Comparison of ENCODE assay signal across 12 mouse cellular contexts in the genomic region with DNA sequence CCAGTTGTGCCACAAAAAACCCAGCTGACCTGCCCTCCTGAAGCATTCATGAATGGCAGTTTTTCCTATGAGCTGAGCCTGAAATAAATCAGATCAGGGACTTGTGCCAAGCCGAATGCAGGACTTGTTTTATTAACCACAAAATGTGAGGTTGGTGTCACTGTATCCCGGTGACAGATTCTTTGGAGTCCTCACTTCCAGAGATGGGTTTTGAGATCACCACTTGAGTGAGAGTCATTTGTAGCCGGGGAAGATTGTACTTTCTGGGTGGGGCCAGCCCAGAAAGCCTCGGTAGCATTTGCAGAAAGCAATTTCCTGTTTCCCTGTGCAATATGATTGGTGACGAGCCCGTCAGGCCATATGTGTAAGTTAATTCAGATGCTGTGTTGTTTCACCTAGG. TPM values are rescaled to one million over a fixed set of nuclear protein-coding genes. Genes with fewer than 3 reads are reported as not detected.
DNase-seq lines count a peak whose midpoint lies in the region; ATAC-seq and TF ChIP-seq lines count a peak whose summit lies in the region.
"Had no signal": no experiment of that assay in that cellular context is flagged by ENCODE, and none has a peak within 500 bp of the region (broad histone marks: within the 10 kb centered on the region; RNA-seq: fewer than 3 reads in every experiment).

No protein-coding gene starts in this region.

- 80% methylated on average over 6 of the region's 6 CpGs for WGBS in midbrain, embryonic 11.5 days
- WGBS in midbrain, embryonic 10.5 days: 87% methylated on average over 6 of the region's 6 CpGs
- WGBS in hindbrain, postnatal 0 days: 35% methylated on average over 6 of the region's 6 CpGs
- 31% methylated on average over 6 of the region's 6 CpGs for WGBS in neural tube, embryonic 15.5 days
- 51% methylated on average over 6 of the region's 6 CpGs for WGBS in lung, postnatal 0 days

- H3K4me3 ChIP-seq in midbrain, embryonic 11.5 days (ENCODE audit: low read depth, low read length): no peak overlapping the region
- H3K4me3 ChIP-seq in midbrain, embryonic 10.5 days: no peak overlapping the region
- peak overlapping the region; percentile 90 for H3K4me3 ChIP-seq in hindbrain, postnatal 0 days (ENCODE audit: low read length)
- H3K4me3 ChIP-seq in neural tube, embryonic 15.5 days (replicated peaks): peak overlapping the region; percentile 80
- H3K4me3 ChIP-seq in lung, postnatal 0 days (ENCODE audit: low read depth, low read length): no peak overlapping the region

- peaks cover 5% of the 10 kb centered on the region; the same call in 1 of the 2 replicates for H3K27me3 ChIP-seq in midbrain, embryonic 11.5 days (ENCODE audit: control insufficient read depth, insufficient read depth, low read length)
- peaks cover 43% of the 10 kb centered on the region for H3K27me3 ChIP-seq in midbrain, embryonic 10.5 days (ENCODE audit: low read depth, poor library complexity, severe bottlenecking)
- H3K27me3 ChIP-seq in hindbrain, postnatal 0 days (ENCODE audit: insufficient read depth, low read length): no peaks in the 10 kb centered on the region
- no peaks in the 10 kb centered on the region for H3K27me3 ChIP-seq in neural tube, embryonic 15.5 days (replicated peaks)
- peaks cover 16% of the 10 kb centered on the region for H3K27me3 ChIP-seq in lung, postnatal 0 days (replicated peaks; ENCODE audit: insufficient read depth, low read length)

- H3K36me3 ChIP-seq in midbrain, embryonic 11.5 days (ENCODE audit: control insufficient read depth, insufficient read depth, low read length): no peaks in the 10 kb centered on the region
- H3K36me3 ChIP-seq in midbrain, embryonic 10.5 days: no peaks in the 10 kb centered on the region; the same call in 1 of the 2 replicates
- H3K36me3 ChIP-seq in hindbrain, postnatal 0 days (ENCODE audit: insufficient read depth, low read length): peaks cover 10% of the 10 kb centered on the region; the same call in 1 of the 2 replicates
- peaks cover 13% of the 10 kb centered on the region for H3K36me3 ChIP-seq in neural tube, embryonic 15.5 days
- H3K36me3 ChIP-seq in lung, postnatal 0 days (ENCODE audit: insufficient read depth, low read length): no peaks in the 10 kb centered on the region

- H3K4me2 ChIP-seq in midbrain, embryonic 11.5 days: no peak overlapping the region; the same call in 1 of the 2 replicates
- H3K4me2 ChIP-seq in hindbrain, postnatal 0 days (ENCODE audit: low read depth, low read length): peak overlapping the region; percentile 92
- H3K4me2 ChIP-seq in neural tube, embryonic 15.5 days: peak overlapping the region; percentile 66
- H3K4me2 ChIP-seq in lung, postnatal 0 days (replicated peaks; ENCODE audit: low read depth, low read length): no peak overlapping the region

- H3K27ac ChIP-seq in midbrain, embryonic 11.5 days (ENCODE audit: low read depth, low read length): no peak overlapping the region
- H3K27ac ChIP-seq in midbrain, embryonic 10.5 days (replicated peaks): no peak overlapping the region
- H3K27ac ChIP-seq in hindbrain, postnatal 0 days: peak overlapping the region; percentile 58; the same call in 1 of the 2 replicates
- peak overlapping the region; percentile 97; the same call in 1 of the 2 replicates for H3K27ac ChIP-seq in neural tube, embryonic 15.5 days (replicated peaks)
- H3K27ac ChIP-seq in lung, postnatal 0 days (ENCODE audit: low read length): no peak overlapping the region

- TF ChIP-seq CTCF in hindbrain, postnatal 0 days (IDR thresholded peaks at IDR 0.05; ENCODE audit: low read depth): no peak
- no peak for TF ChIP-seq CTCF in lung, postnatal 0 days (IDR thresholded peaks at IDR 0.05)

- no peak for ATAC-seq in midbrain, embryonic 11.5 days (ENCODE audit: low FRiP score)
- ATAC-seq in hindbrain, postnatal 0 days: no peak
- no peak for ATAC-seq in neural tube, embryonic 15.5 days (ENCODE audit: low FRiP score)
- no peak for ATAC-seq in lung, postnatal 0 days

- no peaks in the 10 kb centered on the region for H3K9me3 ChIP-seq in midbrain, embryonic 11.5 days (ENCODE audit: control insufficient read depth, low read length)
- no peaks in the 10 kb centered on the region for H3K9me3 ChIP-seq in midbrain, embryonic 10.5 days (replicated peaks)
- H3K9me3 ChIP-seq in hindbrain, postnatal 0 days (ENCODE audit: low read length): no peaks in the 10 kb centered on the region
- H3K9me3 ChIP-seq in neural tube, embryonic 15.5 days (replicated peaks): no peaks in the 10 kb centered on the region
- no peaks in the 10 kb centered on the region for H3K9me3 ChIP-seq in lung, postnatal 0 days (ENCODE audit: low read length)

- DNase-seq in cerebellum, adult 11-12 months: peak; percentile 65
- DNase-seq in cerebellum, postnatal 4 days (ENCODE audit: low spot score in 2 of 2): no peak
- peak; percentile 81 for DNase-seq in midbrain, embryonic 11.5 days (ENCODE audit: low spot score, missing footprints)
- no peak for DNase-seq in midbrain, embryonic 10.5 days (ENCODE audit: low spot score)
- no peak for DNase-seq in hindbrain, postnatal 0 days (ENCODE audit: low spot score)
- DNase-seq in spleen, adult 18-20 months: no peak
- DNase-seq in lung, postnatal 0 days (ENCODE audit: low spot score): no peak
- DNase-seq: embryo, embryonic 11 days; gastrocnemius, postnatal 36 days; kidney, adult 18-20 months; layer of hippocampus, adult 9-11 months had no signal

- H3K9ac ChIP-seq in midbrain, embryonic 11.5 days (ENCODE audit: low read length): peak overlapping the region; percentile 1; the same call in 1 of the 2 replicates
- H3K9ac ChIP-seq in hindbrain, postnatal 0 days (replicated peaks; ENCODE audit: low read length): peak overlapping the region; percentile 48
- peak overlapping the region; percentile 93; the same call in 1 of the 2 replicates for H3K9ac ChIP-seq in neural tube, embryonic 15.5 days (replicated peaks)
- H3K9ac ChIP-seq in lung, postnatal 0 days (replicated peaks; ENCODE audit: low read depth): no peak overlapping the region

- no peak for TF ChIP-seq EP300 in lung, postnatal 0 days (IDR thresholded peaks at IDR 0.05)

- peaks cover 15% of the 10 kb centered on the region for H3K4me1 ChIP-seq in midbrain, embryonic 11.5 days (ENCODE audit: control insufficient read depth, insufficient read depth, low read length)
- peaks cover 49% of the 10 kb centered on the region for H3K4me1 ChIP-seq in midbrain, embryonic 10.5 days
- H3K4me1 ChIP-seq in hindbrain, postnatal 0 days (ENCODE audit: insufficient read depth, low read length): peaks cover 9% of the 10 kb centered on the region; the same call in 1 of the 2 replicates
- peaks cover 50% of the 10 kb centered on the region for H3K4me1 ChIP-seq in neural tube, embryonic 15.5 days
- peaks cover 4% of the 10 kb centered on the region; the same call in 1 of the 2 replicates for H3K4me1 ChIP-seq in lung, postnatal 0 days (ENCODE audit: insufficient read depth, low read depth, low read length)

RNA-seq across cellular contexts. Expression of a gene that starts 4.5 kb away (rescaled TPM):
- polyA plus RNA-seq in midbrain, embryonic 11.5 days (2014; fragmentation: Nextera tagmentation; extraction: Ambion mirVana): 32.1 and 35.1 TPM in 2 replicates
- 13.1 and 25.4 TPM in 2 replicates for polyA plus RNA-seq in midbrain, embryonic 10.5 days (2016; fragmentation: Nextera tagmentation; extraction: Ambion mirVana)
- total RNA-seq in hindbrain, postnatal 0 days (2014; rRNA removed): 291 and 301 TPM in 2 replicates
- 230 and 244 TPM in 2 replicates for polyA plus RNA-seq in hindbrain, postnatal 0 days (2015; fragmentation: Nextera tagmentation; extraction: Ambion mirVana)
- 203 and 251 TPM in 2 replicates for polyA plus RNA-seq in neural tube, embryonic 15.5 days (2015; fragmentation: Nextera tagmentation; extraction: Ambion mirVana)
- polyA plus RNA-seq in lung, postnatal 0 days (2015; fragmentation: Nextera tagmentation; extraction: Ambion mirVana): 5.9 and 8.5 TPM in 2 replicates

Comparison
In these comparisons a context has a peak if more than half of its experiments do, and no peak if none do; other contexts are left out.
1. DNase-seq: peak in cerebellum, adult 11-12 months (single experiment) and midbrain, embryonic 11.5 days (single experiment); none in cerebellum, postnatal 4 days (0 of 2), midbrain, embryonic 10.5 days (single experiment), hindbrain, postnatal 0 days (single experiment), spleen, adult 18-20 months (0 of 2) and lung, postnatal 0 days (single experiment).
2. H3K27ac ChIP-seq: peak in hindbrain, postnatal 0 days (single experiment) and neural tube, embryonic 15.5 days (single experiment); none in midbrain, embryonic 11.5 days (single experiment), midbrain, embryonic 10.5 days (single experiment) and lung, postnatal 0 days (single experiment).
3. H3K4me2 ChIP-seq: peak in hindbrain, postnatal 0 days (single experiment) and neural tube, embryonic 15.5 days (single experiment); none in midbrain, embryonic 11.5 days (single experiment) and lung, postnatal 0 days (single experiment).
4. H3K4me3 ChIP-seq: peak in hindbrain, postnatal 0 days (single experiment) and neural tube, embryonic 15.5 days (single experiment); none in midbrain, embryonic 11.5 days (single experiment), midbrain, embryonic 10.5 days (single experiment) and lung, postnatal 0 days (single experiment).